Mouse (Mus musculus): Measurements from ENCODE around the gene Fnip1. TPM values are rescaled to one million over a fixed set of nuclear protein-coding genes. Genes with fewer than 3 reads are reported as not detected.
"Not testable (repeated sequence)": the region's sequence is repeated elsewhere in the genome, so short reads cannot be mapped to it uniquely, and the experiment has no call there.

Gene Fnip1
- 10 to 100 TPM; 37.6 to 42.0 (median 39.5) TPM for total RNA-seq (2022)

- DNase-seq (ENCODE audit: low spot score in 2 of 2): peak; percentile 85 to 91
Observed at GRCm38 (mm10) chr11:54437823-54438337, at the start of gene Fnip1. Gene Fnip1 (plus strand): TSS chr11:54438199.

- no peak for DNase-seq (ENCODE audit: low spot score in 2 of 2)
Observed at GRCm38 (mm10) chr11:54390386-54390785, 47.6 kb upstream of the Fnip1 start.

GRCm38 (mm10) chr11:54391326-54391725, 46.7 kb upstream of the Fnip1 start:
- DNase-seq (ENCODE audit: low spot score in 2 of 2): no peak

GRCm38 (mm10) chr11:54396686-54397085, 41.3 kb upstream of the Fnip1 start:
- no peak for DNase-seq (ENCODE audit: low spot score in 2 of 2)

GRCm38 (mm10) chr11:54398058-54398457, 39.9 kb upstream of the Fnip1 start:
- no peak for DNase-seq (ENCODE audit: low spot score in 2 of 2)

GRCm38 (mm10) chr11:54400803-54401202, 37.2 kb upstream of the Fnip1 start:
- DNase-seq (ENCODE audit: low spot score in 2 of 2): not testable (repeated sequence)

GRCm38 (mm10) chr11:54404885-54405284, 33.1 kb upstream of the Fnip1 start:
- no peak for DNase-seq (ENCODE audit: low spot score in 2 of 2)

- no peak for DNase-seq (ENCODE audit: low spot score in 2 of 2)
Observed at GRCm38 (mm10) chr11:54406930-54407546, 31.0 kb upstream of the Fnip1 start.

- DNase-seq (ENCODE audit: low spot score in 2 of 2): no peak
Observed at GRCm38 (mm10) chr11:54410612-54411011, 27.4 kb upstream of the Fnip1 start.

GRCm38 (mm10) chr11:54413017-54413416, 25.0 kb upstream of the Fnip1 start:
- no peak for DNase-seq (ENCODE audit: low spot score in 2 of 2)

- DNase-seq (ENCODE audit: low spot score in 2 of 2): no peak
Observed at GRCm38 (mm10) chr11:54423007-54423406, 15.0 kb upstream of the Fnip1 start.

- no peak for DNase-seq (ENCODE audit: low spot score in 2 of 2)
Observed at GRCm38 (mm10) chr11:54426267-54426666, 11.7 kb upstream of the Fnip1 start.

- no peak for DNase-seq (ENCODE audit: low spot score in 2 of 2)
Observed at GRCm38 (mm10) chr11:54427138-54427537, 10.9 kb upstream of the Fnip1 start.

- DNase-seq (ENCODE audit: low spot score in 2 of 2): no peak
Observed at GRCm38 (mm10) chr11:54427695-54428352, 10.2 kb upstream of the Fnip1 start.

GRCm38 (mm10) chr11:54429224-54429623, 8.8 kb upstream of the Fnip1 start:
- DNase-seq (ENCODE audit: low spot score in 2 of 2): no peak

- DNase-seq (ENCODE audit: low spot score in 2 of 2): no peak
Observed at GRCm38 (mm10) chr11:54435797-54436196, 2.2 kb upstream of the Fnip1 start.

- no peak for DNase-seq (ENCODE audit: low spot score in 2 of 2)
Observed at GRCm38 (mm10) chr11:54437310-54437822, 633 bp upstream of the Fnip1 start.

- DNase-seq (ENCODE audit: low spot score in 2 of 2): peak; percentile 34 to 36
Observed at GRCm38 (mm10) chr11:54438366-54438781, 375 bp downstream of the Fnip1 start.

GRCm38 (mm10) chr11:54438991-54439690, 1.1 kb downstream of the Fnip1 start:
- DNase-seq (ENCODE audit: low spot score in 2 of 2): no peak

- no peak for DNase-seq (ENCODE audit: low spot score in 2 of 2)
Observed at GRCm38 (mm10) chr11:54439691-54440029, 1.7 kb downstream of the Fnip1 start.

- not testable (repeated sequence) for DNase-seq (ENCODE audit: low spot score in 2 of 2)
Observed at GRCm38 (mm10) chr11:54450757-54451156, 12.8 kb downstream of the Fnip1 start.

- no peak for DNase-seq (ENCODE audit: low spot score in 2 of 2)
Observed at GRCm38 (mm10) chr11:54454516-54454915, 16.5 kb downstream of the Fnip1 start.

Data from left cerebral cortex, adult 8-10 months (tissue).